Mouse (Mus musculus): Measurements from ENCODE around the gene Bag5. TPM values are rescaled to one million over a fixed set of nuclear protein-coding genes. Genes with fewer than 3 reads are reported as not detected.
A peak's percentile ranks its signal among the peaks of the same experiment; 100 is the strongest.

The Bag5 gene
- total and polyA plus RNA-seq, 3 experiments: 24.0 to 38.0 TPM; not detected in 1

GRCm38 (mm10) chr12:111699542-111699941 is 13.5 kb downstream of the Bag5 start (continued):
- no peak for TF ChIP-seq MEF2A (IDR thresholded peaks at IDR 0.05; ENCODE audit: extremely low read depth, insufficient replicate concordance, low read depth, low read length, poor library complexity, severe bottlenecking)
- no peak for TF ChIP-seq RCOR1 (IDR thresholded peaks at IDR 0.05; ENCODE audit: low read depth, low read length)
- no peak for TF ChIP-seq MAFK (IDR thresholded peaks at IDR 0.05; ENCODE audit: borderline replicate concordance, low read depth, low read length)

- H3K9ac ChIP-seq (ENCODE audit: control insufficient read depth, low read depth, low read length, poor library complexity, severe bottlenecking): no peak overlapping the region
Measured at GRCm38 (mm10) chr12:111698346-111698913, 14.6 kb downstream of the Bag5 start.

DNA sequence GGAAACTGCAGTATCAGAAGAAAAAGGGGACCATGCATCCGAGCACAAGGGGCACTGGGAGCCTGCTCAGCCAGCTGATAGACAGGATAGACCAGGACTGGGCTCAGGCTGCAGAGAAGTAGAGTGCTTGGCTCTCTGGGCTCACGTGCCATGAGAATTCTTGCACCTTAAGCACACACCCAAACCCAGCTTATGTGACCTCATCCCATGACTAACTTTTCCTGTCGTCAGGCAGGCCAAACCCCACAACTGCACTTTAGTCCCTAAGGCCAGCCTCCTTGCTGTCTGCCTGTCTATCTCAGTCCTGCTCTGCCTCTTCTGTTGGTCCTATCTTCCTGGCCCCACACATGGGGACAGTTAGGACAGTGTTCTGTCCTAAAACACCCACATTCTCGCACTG is 15.3 kb downstream of the Bag5 start:
- H3K9ac ChIP-seq (ENCODE audit: control insufficient read depth, low read depth, low read length, poor library complexity, severe bottlenecking): no peak overlapping the region
- H3K27ac ChIP-seq (ENCODE audit: control insufficient read depth, low read depth, low read length): no peak overlapping the region
- H3K27me3 ChIP-seq (ENCODE audit: control insufficient read depth in 1 of 2, insufficient read depth in 2 of 2, low read length in 2 of 2): no peaks in the 10 kb centered on the region
- H3K36me3 ChIP-seq (ENCODE audit: control insufficient read depth in 1 of 2, insufficient read depth in 2 of 2, low read length in 2 of 2): no peaks in the 10 kb centered on the region
- no peak for TF ChIP-seq MEF2A (IDR thresholded peaks at IDR 0.05; ENCODE audit: extremely low read depth, insufficient replicate concordance, low read depth, low read length, poor library complexity, severe bottlenecking)
- no peak for TF ChIP-seq CHD2 (IDR thresholded peaks at IDR 0.05; ENCODE audit: low read length)
- TF ChIP-seq JUND (IDR thresholded peaks at IDR 0.05; ENCODE audit: low read depth, low read length): no peak
- TF ChIP-seq NELFE (IDR thresholded peaks at IDR 0.05; ENCODE audit: low read depth, low read length): no peak
- TF ChIP-seq TAL1 (IDR thresholded peaks at IDR 0.05; ENCODE audit: low read length): no peak
- no peak for TF ChIP-seq ZKSCAN1 (IDR thresholded peaks at IDR 0.05; ENCODE audit: low read depth, low read length)
- no peak for TF ChIP-seq SMC3 (IDR thresholded peaks at IDR 0.05; ENCODE audit: low read depth, low read length)
- no peak for TF ChIP-seq GATA1 (IDR thresholded peaks at IDR 0.05; ENCODE audit: low read depth, low read length)
- no peaks in the 10 kb centered on the region for H3K4me1 ChIP-seq (ENCODE audit: control insufficient read depth in 1 of 2, insufficient read depth in 2 of 2, low read length in 2 of 2)
- H3K9me3 ChIP-seq (replicated peaks; ENCODE audit: insufficient read depth, low read length): no peaks in the 10 kb centered on the region
- no peak for DNase-seq (ENCODE audit: low read depth, low spot score)
- no peaks in the 10 kb centered on the region for H3K79me2 ChIP-seq (ENCODE audit: control insufficient read depth, insufficient read depth, low read length, poor library complexity)
- no peak overlapping the region for H3K4me3 ChIP-seq (ENCODE audit: control insufficient read depth in 1 of 2, insufficient read depth in 1 of 2, low read depth in 2 of 2, low read length in 2 of 2)

More at GRCm38 (mm10) chr12:111698346-111698913, 14.6 kb downstream of the Bag5 start:
- no peaks in the 10 kb centered on the region for H3K36me3 ChIP-seq (ENCODE audit: control insufficient read depth in 1 of 2, insufficient read depth in 2 of 2, low read length in 2 of 2)
- TF ChIP-seq TCF12 (IDR thresholded peaks at IDR 0.05; ENCODE audit: low read depth, low read length) (no peak), MYC (IDR thresholded peaks at IDR 0.05; ENCODE audit: low read depth, low read length) (no peak)
- H3K4me1 ChIP-seq (ENCODE audit: control insufficient read depth in 1 of 2, insufficient read depth in 2 of 2, low read length in 2 of 2): no peaks in the 10 kb centered on the region
- no peaks in the 10 kb centered on the region for H3K27me3 ChIP-seq (ENCODE audit: control insufficient read depth in 1 of 2, insufficient read depth in 2 of 2, low read length in 2 of 2)
- H3K4me3 ChIP-seq (ENCODE audit: control insufficient read depth in 1 of 2, insufficient read depth in 1 of 2, low read depth in 2 of 2, low read length in 2 of 2): no peak overlapping the region
- no peak overlapping the region for H3K27ac ChIP-seq (ENCODE audit: control insufficient read depth, low read depth, low read length)
- no peaks in the 10 kb centered on the region for H3K79me2 ChIP-seq (ENCODE audit: control insufficient read depth, insufficient read depth, low read length, poor library complexity)
- DNase-seq (ENCODE audit: low read depth, low spot score): no peak
- no peaks in the 10 kb centered on the region for H3K9me3 ChIP-seq (replicated peaks; ENCODE audit: insufficient read depth, low read length)

DNA sequence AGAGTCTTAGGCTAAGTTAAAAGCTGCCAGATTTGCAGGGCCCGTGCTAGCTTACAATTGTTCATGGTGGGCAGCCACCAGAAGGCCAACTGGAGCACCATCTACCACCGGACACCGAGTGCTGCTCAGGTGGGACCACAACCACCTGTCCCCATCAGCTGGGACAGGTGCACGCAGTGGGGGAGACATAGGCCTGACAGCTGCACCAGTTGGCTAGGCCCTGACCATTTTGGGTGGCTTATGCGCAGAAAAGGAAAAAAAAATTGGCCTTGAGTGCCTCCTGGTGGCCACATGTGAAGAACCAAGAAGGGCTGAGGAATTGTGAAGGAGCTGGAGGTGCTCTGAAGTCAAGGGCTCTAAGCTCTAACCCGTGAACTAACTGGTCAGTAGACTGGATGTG is 16.8 kb downstream of the Bag5 start:
- Histone ChIP-seq H3K27me3 (ENCODE audit: control insufficient read depth in 1 of 2, insufficient read depth in 2 of 2, low read length in 2 of 2) (no peaks in the 10 kb centered on the region), H3K27ac (ENCODE audit: control insufficient read depth, low read depth, low read length) (no peak overlapping the region), H3K4me1 (ENCODE audit: control insufficient read depth in 1 of 2, insufficient read depth in 2 of 2, low read length in 2 of 2) (no peaks in the 10 kb centered on the region), H3K79me2 (ENCODE audit: control insufficient read depth, insufficient read depth, low read length, poor library complexity) (no peaks in the 10 kb centered on the region), H3K4me3 (ENCODE audit: control insufficient read depth in 1 of 2, insufficient read depth in 1 of 2, low read depth in 2 of 2, low read length in 2 of 2) (no peak overlapping the region), H3K36me3 (ENCODE audit: control insufficient read depth in 1 of 2, insufficient read depth in 2 of 2, low read length in 2 of 2) (no peaks in the 10 kb centered on the region), H3K9me3 (replicated peaks; ENCODE audit: insufficient read depth, low read length) (no peaks in the 10 kb centered on the region), H3K9ac (ENCODE audit: control insufficient read depth, low read depth, low read length, poor library complexity, severe bottlenecking) (no peak overlapping the region)
- peak; percentile 71 for DNase-seq (ENCODE audit: low read depth, low spot score)
- TF ChIP-seq ELF1 (IDR thresholded peaks at IDR 0.05; ENCODE audit: low read depth, low read length): no peak
- no peak for TF ChIP-seq MYC (IDR thresholded peaks at IDR 0.05; ENCODE audit: low read depth, low read length)
- TF ChIP-seq SMC3 (IDR thresholded peaks at IDR 0.05; ENCODE audit: low read depth, low read length): peak; percentile 90
- TF ChIP-seq RAD21 (IDR thresholded peaks at IDR 0.05; ENCODE audit: low read depth, low read length): peak; percentile 83
- no peak for TF ChIP-seq NELFE (IDR thresholded peaks at IDR 0.05; ENCODE audit: low read depth, low read length)
- peak; percentile 95 for TF ChIP-seq ZNF384 (IDR thresholded peaks at IDR 0.05; ENCODE audit: low read depth, low read length)
- TF ChIP-seq JUND (IDR thresholded peaks at IDR 0.05; ENCODE audit: low read depth, low read length): no peak
- peak; percentile 84 for TF ChIP-seq ZC3H11A (IDR thresholded peaks at IDR 0.05; ENCODE audit: low read depth, low read length)
- TF ChIP-seq ZMIZ1 (IDR thresholded peaks at IDR 0.05; ENCODE audit: low read depth, low read length): no peak
- TF ChIP-seq MAX (IDR thresholded peaks at IDR 0.05; ENCODE audit: low read length): no peak
- no peak for TF ChIP-seq TBP (IDR thresholded peaks at IDR 0.05; ENCODE audit: low read depth, low read length)
- TF ChIP-seq POLR2A (IDR thresholded peaks at IDR 0.05; ENCODE audit: control insufficient read depth in 1 of 2, insufficient read depth in 1 of 2, low read depth in 1 of 2, low read length in 2 of 2, poor library complexity in 1 of 2): no peak
- no peak for TF ChIP-seq BHLHE40 (IDR thresholded peaks at IDR 0.05; ENCODE audit: borderline replicate concordance, low read depth, low read length)
- no peak for TF ChIP-seq E2F4 (IDR thresholded peaks at IDR 0.05; ENCODE audit: borderline replicate concordance, low read depth, low read length)
- TF ChIP-seq POLR2AphosphoS2 (IDR thresholded peaks at IDR 0.05; ENCODE audit: low read length): no peak
- no peak for TF ChIP-seq MEF2A (IDR thresholded peaks at IDR 0.05; ENCODE audit: extremely low read depth, insufficient replicate concordance, low read depth, low read length, poor library complexity, severe bottlenecking)
- TF ChIP-seq HCFC1 (IDR thresholded peaks at IDR 0.05; ENCODE audit: low read depth, low read length): no peak
